Mouse (Mus musculus) E14TG2a.4 (cell line): ENCODE data around the gene Tubg1.

Experiments used
- CTCF ChIP-seq: conservative IDR thresholded peaks from 2 replicates; pipeline ENCODE4 v1.5.1; 2014; ENCODE audit warnings: low read length
- NANOG ChIP-seq: IDR thresholded peaks from 2 replicates; pipeline ENCODE4 v1.6.1; 2014; ENCODE audit warnings: borderline replicate concordance, low read length, mixed read lengths
- POU5F1 ChIP-seq: IDR thresholded peaks from 2 replicates; pipeline ENCODE4 v1.6.1; 2014; ENCODE audit warnings: low read length, borderline replicate concordance

- TF ChIP-seq CTCF (no peak), NANOG (no peak), POU5F1 (no peak)
These were observed 54.6 kb downstream of the Tubg1 start for GRCm38 (mm10) chr11:101174389-101174745.
